Mouse (Mus musculus): ENCODE results near the gene Spire2.
"Not testable (repeated sequence)": the region's sequence is repeated elsewhere in the genome, so short reads cannot be mapped to it uniquely, and the experiment has no call there.

Spire2 gene

DNA sequence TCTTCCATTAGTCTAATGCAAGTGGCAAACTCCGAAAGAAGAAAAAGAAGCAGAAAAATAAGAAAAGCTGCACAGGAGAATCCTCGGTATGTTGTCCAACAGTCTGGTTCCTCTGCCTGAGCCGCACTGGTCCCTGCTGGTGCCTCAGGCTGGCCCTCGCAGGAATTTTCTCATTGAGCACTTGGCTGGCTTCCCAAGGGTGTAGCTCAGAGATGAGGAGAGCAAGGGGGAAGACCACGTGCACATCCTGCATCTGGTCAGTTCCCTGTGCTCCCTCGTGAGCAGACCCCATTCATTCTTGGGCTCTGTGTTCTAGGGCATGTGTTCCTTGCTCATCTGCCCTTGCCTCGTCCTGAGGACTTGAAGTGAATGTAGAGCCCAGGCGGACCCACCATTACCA is 50.0 kb downstream of the Spire2 start:
- no peak for DNase-seq (ENCODE audit: low read depth, low spot score)

DNA sequence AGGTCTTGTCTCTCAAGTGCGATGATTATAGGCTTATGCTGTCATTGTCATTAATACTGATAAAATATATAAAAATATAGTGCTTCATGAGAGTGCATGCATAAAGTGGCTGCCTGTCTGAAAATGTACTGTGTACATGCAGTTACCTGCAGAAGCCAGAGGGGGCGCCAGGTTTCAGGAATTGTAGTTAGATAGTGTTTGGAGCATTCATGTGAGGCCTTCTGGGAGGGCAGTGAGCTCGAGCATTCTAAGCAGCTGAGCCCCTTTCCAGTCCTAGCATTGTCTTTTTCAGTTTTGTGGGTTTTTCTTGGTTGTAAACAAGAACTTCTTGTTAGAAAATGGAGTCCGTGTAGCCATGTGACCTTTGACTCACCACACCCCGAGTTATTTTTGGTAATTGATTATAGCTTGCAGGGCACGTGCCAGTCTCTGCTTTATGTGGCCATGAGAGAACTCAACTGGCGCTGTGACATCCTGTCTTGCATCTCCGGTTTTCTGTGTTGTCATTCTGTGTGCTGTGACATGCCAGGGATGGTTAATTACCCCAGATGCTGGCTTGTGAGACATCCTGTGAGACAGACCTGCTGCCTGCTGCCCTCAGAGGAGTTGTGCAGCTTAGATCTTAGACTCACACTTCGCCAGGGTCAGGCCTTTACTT is 52.5 kb downstream of the Spire2 start:
- no peak for DNase-seq (ENCODE audit: low read depth, low spot score)

DNA sequence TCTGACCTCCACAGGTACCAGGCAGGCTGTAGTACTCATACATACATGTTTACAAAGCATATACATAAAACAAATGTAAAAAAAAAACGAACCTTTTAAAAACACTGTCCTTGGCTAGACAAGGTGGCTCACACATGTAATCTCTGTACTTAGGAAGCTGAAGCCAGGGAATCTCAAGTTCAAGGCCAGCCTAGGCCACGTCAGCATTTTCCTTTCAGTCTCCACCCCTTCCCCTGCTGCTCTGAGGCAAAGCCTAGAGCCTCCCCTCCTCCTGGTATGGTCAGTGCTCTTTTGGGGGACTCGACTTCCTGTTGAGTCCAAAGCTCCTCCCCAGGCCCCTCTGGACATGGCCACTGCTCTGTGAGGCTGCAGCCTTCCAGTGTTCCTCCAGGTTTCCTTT is 54.5 kb downstream of the Spire2 start:
- no peak for DNase-seq (ENCODE audit: low read depth, low spot score)

DNA sequence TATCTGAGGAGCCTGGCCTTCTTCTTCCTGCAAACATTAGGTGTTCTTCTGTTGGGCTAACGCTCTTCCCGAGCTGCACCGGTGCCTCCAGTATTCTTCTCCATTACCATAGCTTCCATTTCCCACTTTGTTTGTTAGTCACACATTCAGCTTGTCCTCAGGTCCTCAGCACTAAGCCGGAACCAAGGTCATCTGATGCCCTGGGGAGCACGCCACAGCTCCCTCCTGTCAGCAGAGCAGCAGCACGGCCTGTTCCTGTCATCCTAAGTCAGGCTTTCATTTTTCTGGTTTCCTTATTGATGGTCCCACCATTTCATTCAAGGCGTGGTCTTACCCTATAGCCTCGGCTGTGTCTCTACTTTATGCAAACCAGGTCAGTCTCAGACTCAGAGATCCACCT is 55.3 kb downstream of the Spire2 start:
- DNase-seq (ENCODE audit: low read depth, low spot score), result no peak

DNA sequence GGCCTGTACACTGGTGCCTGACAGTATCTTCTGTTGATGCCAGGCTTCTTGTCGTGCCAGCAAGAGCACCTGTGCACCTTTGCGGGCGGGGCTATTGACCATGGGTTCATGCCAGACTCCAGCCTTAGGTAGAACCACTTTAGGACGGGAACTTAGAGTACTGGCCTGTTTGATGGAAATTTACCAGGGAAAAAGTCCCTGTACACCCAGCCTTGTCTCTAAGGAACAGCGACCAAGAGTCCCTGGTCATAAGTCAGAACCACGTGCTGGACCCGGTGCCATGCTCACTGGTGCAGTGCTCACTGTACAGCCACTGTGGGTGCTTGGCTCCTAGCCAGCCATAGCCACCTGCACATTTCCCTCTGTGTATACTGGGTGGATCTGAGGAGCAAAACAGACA is 56.5 kb downstream of the Spire2 start:
- DNase-seq (ENCODE audit: low read depth, low spot score), result no peak

DNA sequence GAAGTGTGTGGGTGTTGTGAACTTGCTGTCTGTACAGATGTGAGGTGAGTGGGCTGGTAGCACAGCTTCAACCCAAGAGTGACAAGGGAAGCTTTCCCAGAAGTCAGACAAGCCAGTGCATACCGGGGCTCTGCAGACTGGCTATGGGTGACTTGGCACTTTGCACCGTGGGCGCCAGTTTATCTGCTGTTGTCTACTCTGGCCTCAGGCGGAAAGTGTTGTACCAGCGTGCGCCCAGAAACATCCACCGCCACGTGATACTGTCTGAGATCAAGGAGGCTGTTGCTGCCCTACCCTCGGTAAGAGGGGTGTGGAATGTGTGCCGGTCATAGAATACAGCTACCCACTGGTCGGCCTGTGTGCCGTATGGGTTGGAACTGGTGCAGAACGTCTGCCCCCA is 65.8 kb downstream of the Spire2 start:
- DNase-seq (ENCODE audit: low read depth, low spot score), result no peak

DNA sequence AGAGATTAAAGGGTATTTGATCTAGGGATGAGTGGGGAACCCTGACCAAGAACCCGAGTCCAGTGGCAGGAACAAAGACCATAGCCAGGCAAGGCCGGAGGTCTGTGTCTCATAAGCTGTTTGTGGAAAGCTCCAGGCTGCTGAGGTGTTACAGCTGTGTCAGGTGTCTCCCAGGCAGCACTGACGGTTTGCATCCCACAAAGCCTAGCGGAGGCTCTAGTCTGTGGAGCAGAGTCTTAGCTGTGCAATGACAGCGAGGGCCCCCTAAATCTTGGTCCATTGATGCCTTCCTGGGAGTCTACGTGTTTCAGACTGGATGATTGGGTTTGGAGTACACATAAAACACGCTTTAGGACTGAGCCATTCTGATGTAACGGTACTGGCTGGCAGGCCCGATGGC is 69.4 kb downstream of the Spire2 start:
- no peak for DNase-seq (ENCODE audit: low read depth, low spot score)

DNA sequence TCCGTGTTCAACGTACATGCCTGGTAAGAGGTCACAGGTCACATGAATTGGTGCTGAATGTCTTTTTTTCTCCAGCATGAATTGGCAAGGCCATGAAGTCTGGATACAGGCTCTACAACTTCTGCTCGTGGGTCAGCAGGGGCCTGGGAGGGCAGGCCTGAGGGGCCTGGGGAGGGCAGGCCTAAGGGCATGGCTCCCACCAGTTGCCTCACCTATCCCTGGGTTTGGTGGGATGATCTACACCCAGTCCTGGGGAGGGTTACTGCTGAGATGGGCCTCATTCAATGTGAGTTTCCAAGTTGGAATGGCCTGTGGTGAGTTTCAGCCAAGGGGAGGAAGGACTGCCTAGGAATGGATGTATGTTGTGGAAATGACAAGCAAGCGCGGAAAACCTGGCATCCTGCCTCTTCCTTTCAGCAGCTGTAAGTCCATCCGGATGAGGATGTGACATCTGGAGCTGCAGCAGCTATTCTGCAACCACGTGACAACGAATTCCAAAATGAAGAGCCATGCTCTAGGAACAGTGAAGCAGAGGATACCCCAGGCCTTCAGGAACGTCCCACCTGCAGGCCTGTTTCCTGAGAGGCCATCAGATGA is 70.3 kb downstream of the Spire2 start:
- DNase-seq (ENCODE audit: low read depth, low spot score), result no peak

DNA sequence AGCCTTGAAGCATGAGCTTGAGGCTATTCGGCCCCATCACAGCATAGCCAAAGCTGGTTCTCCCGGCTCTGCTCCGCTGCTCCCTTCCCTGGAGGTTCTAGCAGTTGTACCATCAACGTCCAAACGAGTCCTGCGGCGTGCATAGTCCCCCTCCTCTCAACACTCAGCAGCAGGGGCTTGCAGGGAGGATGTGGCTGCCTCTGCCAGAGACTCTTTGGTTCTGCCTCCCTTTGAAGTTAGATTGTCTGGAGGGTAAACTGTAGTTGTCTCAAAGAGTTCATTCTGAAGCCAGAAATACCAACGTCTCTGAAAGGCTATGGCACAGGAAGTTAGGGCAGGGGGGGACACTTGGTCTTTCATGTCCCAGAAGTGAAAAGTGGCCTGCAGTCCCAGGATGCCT is 72.0 kb downstream of the Spire2 start:
- DNase-seq (ENCODE audit: low read depth, low spot score), result no peak

DNA sequence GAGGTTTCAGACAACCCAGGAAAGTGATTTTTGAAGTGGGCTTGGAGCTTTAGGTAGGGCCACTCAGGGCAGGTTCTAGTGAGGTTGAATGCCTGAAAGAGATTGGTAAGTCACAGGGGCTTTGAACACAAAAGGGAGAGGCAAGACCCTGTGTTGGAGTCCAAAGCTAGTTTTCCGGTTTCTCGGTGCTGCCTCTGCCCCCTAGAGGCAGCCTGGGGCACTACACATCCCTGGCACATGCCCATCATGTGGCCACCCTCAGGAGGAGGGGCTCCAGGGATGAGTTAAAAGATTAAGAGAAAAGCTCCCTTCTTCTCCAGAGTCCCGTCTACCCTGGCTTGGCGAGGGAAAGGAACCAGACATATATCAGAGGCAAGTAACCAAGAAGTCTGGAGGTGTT is 74.3 kb downstream of the Spire2 start, which contains the start of gene Mc1r:
Mc1r (plus strand) TSS at position 322 of the 400 bp plus-strand sequence.
- DNase-seq (ENCODE audit: low read depth, low spot score), result no peak

DNA sequence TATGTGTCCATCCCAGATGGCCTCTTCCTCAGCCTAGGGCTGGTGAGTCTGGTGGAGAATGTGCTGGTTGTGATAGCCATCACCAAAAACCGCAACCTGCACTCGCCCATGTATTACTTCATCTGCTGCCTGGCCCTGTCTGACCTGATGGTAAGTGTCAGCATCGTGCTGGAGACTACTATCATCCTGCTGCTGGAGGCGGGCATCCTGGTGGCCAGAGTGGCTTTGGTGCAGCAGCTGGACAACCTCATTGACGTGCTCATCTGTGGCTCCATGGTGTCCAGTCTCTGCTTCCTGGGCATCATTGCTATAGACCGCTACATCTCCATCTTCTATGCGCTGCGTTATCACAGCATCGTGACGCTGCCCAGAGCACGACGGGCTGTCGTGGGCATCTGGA is 75.1 kb downstream of the Spire2 start:
- no peak for DNase-seq (ENCODE audit: low read depth, low spot score)

DNA sequence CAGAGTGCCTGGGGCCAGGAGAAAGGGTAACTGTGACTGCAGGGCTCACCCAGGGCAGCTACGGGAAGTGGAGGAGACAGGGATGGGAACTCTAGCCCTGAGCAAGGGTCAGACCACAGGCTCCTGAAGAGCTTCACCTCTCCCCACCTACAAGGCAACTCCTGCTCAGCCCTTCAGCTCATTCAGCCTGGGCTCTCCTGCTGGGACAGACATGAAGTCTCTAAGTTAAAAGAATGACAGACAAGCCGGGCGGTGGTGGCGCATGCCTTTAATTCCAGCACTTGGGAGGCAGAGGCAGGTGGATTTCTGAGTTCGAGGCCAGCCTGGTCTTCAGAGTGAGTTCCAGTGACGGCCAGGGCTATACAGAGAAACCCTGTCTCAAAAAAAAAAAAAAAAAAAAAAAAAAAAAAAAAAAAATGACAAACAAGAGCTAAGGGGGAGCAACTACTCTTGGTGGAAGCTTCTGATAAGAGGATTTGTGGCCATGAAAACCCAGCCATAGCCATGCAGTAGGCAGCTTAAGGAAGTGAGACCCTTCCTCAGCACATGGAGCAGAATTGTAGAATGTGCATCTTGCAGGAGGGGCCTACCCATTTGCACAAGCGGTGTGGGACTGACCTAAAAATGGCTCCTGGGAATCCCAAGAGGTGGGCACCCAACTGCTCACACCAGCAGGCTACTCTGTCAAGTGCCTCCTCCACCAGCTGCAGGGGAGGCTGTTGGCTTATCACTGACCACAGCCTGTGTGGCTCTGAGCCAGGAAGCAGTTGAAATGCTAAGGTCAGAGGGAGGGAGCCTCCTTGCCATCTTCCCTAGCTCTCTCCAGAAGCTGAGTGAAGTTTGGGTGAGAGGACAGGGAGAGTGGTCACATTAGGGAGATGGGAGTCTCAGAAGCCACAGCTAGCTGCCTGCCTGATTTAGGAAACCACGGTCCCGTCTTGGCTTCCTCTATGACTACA is 76.4 kb downstream of the Spire2 start:
- no peak for DNase-seq (ENCODE audit: low read depth, low spot score)

DNA sequence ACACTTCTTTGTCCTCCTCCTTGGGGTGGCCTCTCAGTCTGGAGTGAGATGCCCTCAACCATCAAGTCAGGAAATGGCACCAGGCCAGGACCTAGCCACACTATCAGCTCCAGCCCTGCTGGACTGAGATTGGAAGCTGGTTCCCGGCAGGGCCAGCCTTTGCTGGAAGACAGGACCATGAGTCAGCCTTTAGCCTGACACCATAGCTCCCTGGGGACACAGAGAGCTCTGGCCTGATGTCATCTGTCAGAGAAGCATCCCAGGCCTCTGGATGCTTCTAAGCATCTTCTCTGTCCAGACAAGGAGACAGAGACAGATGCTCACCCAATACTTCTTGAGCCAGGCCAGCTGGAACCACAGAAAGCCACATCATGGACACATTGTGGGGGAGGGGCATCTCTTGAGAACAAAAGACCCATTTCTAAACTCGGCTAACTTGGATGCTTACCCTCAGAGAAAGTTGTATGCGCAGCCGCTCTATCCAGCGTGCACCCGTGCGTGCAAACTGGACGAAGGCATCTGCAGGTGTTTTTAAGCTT is 77.6 kb downstream of the Spire2 start:
- no peak for DNase-seq (ENCODE audit: low read depth, low spot score)

DNA sequence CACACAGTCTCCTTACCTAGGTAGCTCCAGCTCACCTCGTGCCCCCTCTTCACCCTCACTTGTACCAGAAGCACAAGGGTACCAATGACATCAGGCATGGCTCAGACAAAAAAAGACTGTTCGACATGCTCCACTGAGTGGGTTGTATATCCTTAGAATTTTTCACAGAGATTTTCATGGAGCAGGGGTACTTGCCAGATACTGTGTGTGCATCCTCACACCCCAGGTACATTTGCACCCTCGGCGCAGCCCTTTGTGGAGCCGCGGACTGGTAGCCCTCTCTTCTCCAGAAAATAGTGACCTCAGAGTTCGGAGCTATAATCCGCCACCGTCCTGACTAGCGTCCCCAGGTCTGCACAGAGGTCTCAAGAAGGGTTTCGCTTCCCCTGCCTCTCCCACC is 78.3 kb downstream of the Spire2 start:
- no peak for DNase-seq (ENCODE audit: low read depth, low spot score)

DNA sequence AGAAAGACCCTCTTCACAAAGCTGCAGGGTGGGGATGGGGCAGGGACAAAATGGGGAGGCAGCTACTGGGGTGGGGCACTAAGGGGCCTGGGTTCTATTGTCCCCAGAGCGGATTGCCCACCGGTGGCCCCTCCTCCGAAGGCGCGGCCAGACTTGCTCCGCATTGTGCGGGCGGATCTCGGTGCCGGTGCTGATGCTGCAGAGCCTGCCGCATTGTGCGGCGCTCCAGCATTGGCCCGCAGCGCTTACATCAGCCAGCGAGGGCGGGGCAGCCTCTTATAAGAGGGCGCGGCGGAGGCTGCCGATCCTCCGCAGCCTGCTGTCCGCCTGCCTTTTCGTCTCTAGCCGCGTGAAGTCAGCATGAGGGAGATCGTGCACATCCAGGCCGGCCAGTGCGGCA is 78.7 kb downstream of the Spire2 start, which contains the start of gene Tubb3:
Tubb3 (plus strand) TSS at position 179 of the 400 bp plus-strand sequence.
- peak; percentile 70 for DNase-seq (ENCODE audit: low read depth, low spot score)

DNA sequence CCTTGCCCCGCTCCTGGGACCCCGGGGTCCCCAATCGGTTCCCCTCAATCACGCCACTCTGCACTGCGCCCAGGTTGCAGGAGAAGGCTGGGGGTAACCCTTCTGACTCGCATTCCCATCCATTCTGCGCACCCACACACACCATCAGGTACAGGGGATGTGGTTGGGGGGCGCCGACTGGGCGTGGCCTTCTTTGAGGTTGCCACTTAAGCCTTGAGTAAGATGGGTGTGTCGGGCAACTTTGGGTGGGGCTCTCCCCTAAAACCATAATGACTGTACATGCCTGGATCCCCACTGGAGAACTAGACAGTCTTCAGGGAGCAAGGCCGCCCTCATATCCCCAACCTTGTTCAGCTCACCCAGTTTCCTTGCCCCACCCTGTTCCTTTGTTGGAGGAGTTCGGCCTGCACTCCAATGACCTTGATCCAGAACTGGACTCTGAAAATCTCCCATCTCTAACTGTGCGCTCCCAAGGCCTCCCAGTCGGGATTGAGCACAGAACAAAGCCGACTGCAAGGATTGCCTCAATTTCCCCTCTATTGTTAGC is 79.3 kb downstream of the Spire2 start:
- no peak for DNase-seq (ENCODE audit: low read depth, low spot score)

DNA sequence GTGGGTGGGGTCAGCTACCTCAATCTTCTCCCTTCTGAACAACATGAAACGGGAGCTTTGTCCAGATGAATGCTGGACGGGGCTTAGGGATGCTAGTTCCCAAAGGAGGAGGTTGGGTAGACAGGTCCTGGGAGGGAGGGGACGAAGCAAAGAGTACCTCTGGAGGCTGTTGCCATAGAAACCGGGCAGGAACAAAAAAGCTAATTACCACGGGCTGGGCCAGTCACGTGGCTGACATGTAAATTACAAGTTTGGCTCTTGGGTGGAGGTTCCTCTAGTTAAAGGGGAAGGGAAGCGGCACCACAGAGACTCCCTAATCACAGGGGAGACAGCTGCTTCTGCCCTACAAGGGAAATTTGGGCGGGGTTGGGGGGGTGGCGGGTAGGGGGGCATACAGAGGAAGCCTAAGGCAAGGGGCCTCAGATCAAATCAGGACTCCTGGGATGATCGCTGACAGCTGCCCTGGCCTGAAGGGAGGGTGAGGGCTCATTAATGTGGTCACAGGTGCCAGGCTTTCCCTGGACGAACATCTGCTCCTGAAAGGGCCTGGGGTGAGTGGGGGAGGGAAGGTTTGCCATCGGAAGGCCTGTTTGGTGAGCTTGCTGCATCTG is 80.2 kb downstream of the Spire2 start:
- DNase-seq (ENCODE audit: low read depth, low spot score), result peak; percentile 82

DNA sequence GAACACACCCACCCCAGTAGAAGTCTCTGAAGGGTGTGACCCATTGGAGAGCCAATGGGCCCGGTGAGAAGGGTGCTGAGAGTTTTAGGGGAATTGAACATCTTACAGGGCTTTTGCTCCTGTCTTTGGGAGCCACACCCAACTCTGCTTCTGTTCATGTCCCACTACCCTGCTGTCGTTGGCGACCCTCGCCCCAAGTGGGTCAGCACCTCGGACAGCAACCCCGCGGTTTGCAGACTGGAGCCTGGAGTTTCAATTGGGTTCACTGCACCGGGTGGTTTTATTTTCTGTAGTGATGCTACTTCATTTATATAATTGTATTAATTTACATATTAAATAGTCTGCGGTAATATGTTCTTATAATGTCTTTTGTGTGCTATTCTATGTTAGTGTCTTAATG is 81.7 kb downstream of the Spire2 start:
- DNase-seq (ENCODE audit: low read depth, low spot score), result no peak

DNA sequence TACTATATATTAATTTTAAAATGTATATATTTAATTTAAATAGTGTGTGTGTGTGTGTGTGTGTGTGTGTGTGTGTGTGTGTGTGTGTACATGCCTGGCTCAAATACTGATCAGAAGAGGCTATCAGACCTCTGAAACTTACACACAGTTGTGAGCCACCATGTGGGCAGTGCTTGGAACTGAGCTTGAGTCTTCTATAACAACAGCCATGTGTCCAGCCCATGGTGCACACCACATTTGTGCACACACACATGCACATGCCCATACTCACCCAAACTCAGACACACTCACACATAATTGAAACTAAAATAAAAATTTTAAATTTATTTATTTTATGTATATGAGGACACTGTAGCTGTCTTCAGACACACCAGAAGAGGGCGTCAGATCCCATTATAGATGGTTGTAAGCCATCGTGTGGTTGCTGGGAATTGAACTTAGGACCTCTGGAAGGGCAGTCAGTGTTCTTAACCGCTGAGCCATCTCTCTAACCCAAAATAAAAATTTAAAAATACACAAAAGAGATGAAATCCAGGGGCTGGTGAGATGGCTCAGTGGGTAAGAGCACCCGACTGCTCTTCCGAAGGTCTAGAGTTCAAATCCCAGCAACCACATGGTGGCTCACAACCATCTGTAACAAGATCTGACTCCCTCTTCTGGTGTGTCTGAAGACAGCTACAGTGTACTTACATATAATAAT is 82.6 kb downstream of the Spire2 start:
- not testable (repeated sequence) for DNase-seq (ENCODE audit: low read depth, low spot score)

DNA sequence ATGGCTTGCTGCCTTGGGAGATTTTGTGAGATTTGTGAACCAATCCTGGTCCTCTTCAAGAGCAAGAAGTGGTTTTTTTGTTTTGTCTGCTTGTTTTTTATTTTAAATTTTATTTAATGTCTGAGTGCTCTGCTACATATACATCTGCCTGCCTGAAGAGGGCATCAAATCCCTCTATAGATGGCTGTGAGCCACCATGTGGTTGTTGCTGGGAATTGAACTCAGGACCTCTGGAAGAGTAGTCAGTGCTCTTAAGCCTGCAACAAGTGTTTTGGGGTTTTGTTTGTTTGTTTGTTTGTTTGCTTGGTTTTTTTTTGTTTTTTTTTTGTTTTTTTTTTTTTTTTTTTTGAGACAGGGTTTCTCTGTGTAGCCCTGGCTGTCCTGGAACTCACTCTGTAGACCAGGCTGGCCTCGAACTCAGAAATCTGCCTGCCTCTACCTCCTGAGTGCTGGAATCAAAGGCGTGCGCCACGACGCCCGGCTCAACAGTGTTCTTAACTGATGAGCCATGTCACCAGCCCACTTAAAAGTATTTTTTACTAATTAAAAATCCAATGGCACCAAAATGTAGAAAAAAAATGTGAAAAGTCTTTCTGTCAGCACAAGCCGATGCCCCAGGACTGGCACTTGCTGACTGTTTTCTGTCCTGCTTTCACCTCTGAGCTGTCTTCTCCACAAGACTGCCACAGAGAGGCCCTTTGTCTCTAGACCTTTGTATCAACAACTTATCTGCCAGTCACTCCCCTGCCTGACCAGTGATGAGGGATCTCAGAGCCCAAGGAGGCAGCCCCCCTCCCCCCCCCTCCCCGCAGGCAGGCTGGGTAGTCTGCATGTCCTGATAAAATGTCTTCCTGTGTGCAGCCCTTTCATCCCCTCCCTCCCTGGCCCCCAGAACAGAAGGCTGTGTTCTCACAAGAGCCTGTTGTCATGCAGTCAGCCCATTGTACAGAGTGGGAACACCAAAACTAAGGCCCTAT is 83.7 kb downstream of the Spire2 start:
- no peak for DNase-seq (ENCODE audit: low read depth, low spot score)
